Mouse (Mus musculus): Measurements from ENCODE around the gene Magi1.

GRCm38 (mm10) chr6:93665056-93665805 lies 618.5 kb downstream of the Magi1 start:
- no peak for TF ChIP-seq POLR2A (IDR thresholded peaks at IDR 0.05; ENCODE audit: insufficient read depth, low read depth, low read length)
- TF ChIP-seq EP300 (IDR thresholded peaks at IDR 0.05; ENCODE audit: insufficient read depth, low read depth, low read length) = no peak
- no peak for TF ChIP-seq CTCF (IDR thresholded peaks at IDR 0.05)
